Mouse (Mus musculus): ENCODE data around the gene Zfp541. TPM values are rescaled to one million over a fixed set of nuclear protein-coding genes. Genes with fewer than 3 reads are reported as not detected.

Zfp541 gene
- polyA plus RNA-seq, 1 experiment from 2014 or later, result not detected

- H3K27me3 ChIP-seq (replicated peaks; ENCODE audit: control insufficient read depth, insufficient read depth, low read length), result no peaks in the 10 kb centered on the region
- peaks cover 8% of the 10 kb centered on the region for H3K4me1 ChIP-seq (ENCODE audit: control insufficient read depth, insufficient read depth, low read length)
- peak overlapping the region; percentile 14; the same call in 1 of the 2 replicates for H3K27ac ChIP-seq (ENCODE audit: low read depth, low read length)
- H3K4me2 ChIP-seq (ENCODE audit: low read length), result no peak overlapping the region
- WGBS, result 70% methylated on average over 6 of the region's 6 CpGs
- ATAC-seq (peak; percentile 49; the same call in 1 of the 2 replicates), DNase-seq (ENCODE audit: low spot score) (peak; percentile 49)
- H3K9ac ChIP-seq (ENCODE audit: low read length), result no peak overlapping the region
- H3K4me3 ChIP-seq (ENCODE audit: low read depth, low read length), result no peak overlapping the region
- H3K9me3 ChIP-seq (replicated peaks; ENCODE audit: control insufficient read depth, low read length), result no peaks in the 10 kb centered on the region
- peaks cover 32% of the 10 kb centered on the region for H3K36me3 ChIP-seq (ENCODE audit: control insufficient read depth, insufficient read depth, low read length)
Measured at GRCm38 (mm10) chr7:16103760-16104159, 42.1 kb downstream of the Zfp541 start.

- 90% methylated on average over 7 of the region's 7 CpGs for WGBS
- H3K4me2 ChIP-seq (ENCODE audit: low read length), result no peak overlapping the region
- DNase-seq (ENCODE audit: low spot score) (no peak), ATAC-seq (no peak)
- H3K27ac ChIP-seq (ENCODE audit: low read depth, low read length), result no peak overlapping the region
- no peaks in the 10 kb centered on the region for H3K4me1 ChIP-seq (ENCODE audit: control insufficient read depth, insufficient read depth, low read length)
- no peaks in the 10 kb centered on the region for H3K27me3 ChIP-seq (replicated peaks; ENCODE audit: control insufficient read depth, insufficient read depth, low read length)
- H3K9me3 ChIP-seq (replicated peaks; ENCODE audit: control insufficient read depth, low read length), result no peaks in the 10 kb centered on the region
- H3K4me3 ChIP-seq (ENCODE audit: low read depth, low read length), result no peak overlapping the region
- H3K9ac ChIP-seq (ENCODE audit: low read length), result no peak overlapping the region
- peaks cover 42% of the 10 kb centered on the region for H3K36me3 ChIP-seq (ENCODE audit: control insufficient read depth, insufficient read depth, low read length)
Measured at GRCm38 (mm10) chr7:16104611-16105388, 43.2 kb downstream of the Zfp541 start.

GRCm38 (mm10) chr7:16108886-16109542 lies 47.4 kb downstream of the Zfp541 start:
- DNase-seq (ENCODE audit: low spot score) (no peak), ATAC-seq (no peak)
- Histone ChIP-seq H3K4me1 (ENCODE audit: control insufficient read depth, insufficient read depth, low read length) (no peaks in the 10 kb centered on the region), H3K4me2 (ENCODE audit: low read length) (no peak overlapping the region), H3K36me3 (ENCODE audit: control insufficient read depth, insufficient read depth, low read length) (peaks cover 77% of the 10 kb centered on the region), H3K9ac (ENCODE audit: low read length) (no peak overlapping the region), H3K27me3 (replicated peaks; ENCODE audit: control insufficient read depth, insufficient read depth, low read length) (no peaks in the 10 kb centered on the region), H3K9me3 (replicated peaks; ENCODE audit: control insufficient read depth, low read length) (no peaks in the 10 kb centered on the region), H3K4me3 (ENCODE audit: low read depth, low read length) (no peak overlapping the region), H3K27ac (ENCODE audit: low read depth, low read length) (no peak overlapping the region)
- WGBS, result 90% methylated on average over 9 of the region's 9 CpGs

- DNase-seq (ENCODE audit: low spot score), result no peak
- no peak for ATAC-seq
- Histone ChIP-seq H3K9ac (ENCODE audit: low read length) (no peak overlapping the region), H3K9me3 (replicated peaks; ENCODE audit: control insufficient read depth, low read length) (no peaks in the 10 kb centered on the region), H3K4me2 (ENCODE audit: low read length) (no peak overlapping the region), H3K27ac (ENCODE audit: low read depth, low read length) (no peak overlapping the region), H3K36me3 (ENCODE audit: control insufficient read depth, insufficient read depth, low read length) (peaks cover 81% of the 10 kb centered on the region), H3K4me1 (ENCODE audit: control insufficient read depth, insufficient read depth, low read length) (no peaks in the 10 kb centered on the region), H3K27me3 (replicated peaks; ENCODE audit: control insufficient read depth, insufficient read depth, low read length) (no peaks in the 10 kb centered on the region), H3K4me3 (ENCODE audit: low read depth, low read length) (no peak overlapping the region)
- 92% methylated on average over 8 of the region's 8 CpGs for WGBS
Measured at GRCm38 (mm10) chr7:16110158-16110557, 48.5 kb downstream of the Zfp541 start.

GRCm38 (mm10) chr7:16111284-16112090 lies 49.9 kb downstream of the Zfp541 start:
- WGBS, result 92% methylated on average over 7 of the region's 7 CpGs
- H3K4me2 ChIP-seq (ENCODE audit: low read length), result no peak overlapping the region
- ATAC-seq (no peak), DNase-seq (ENCODE audit: low spot score) (no peak)
- no peaks in the 10 kb centered on the region for H3K4me1 ChIP-seq (ENCODE audit: control insufficient read depth, insufficient read depth, low read length)
- no peaks in the 10 kb centered on the region for H3K27me3 ChIP-seq (replicated peaks; ENCODE audit: control insufficient read depth, insufficient read depth, low read length)
- peaks cover 94% of the 10 kb centered on the region for H3K36me3 ChIP-seq (ENCODE audit: control insufficient read depth, insufficient read depth, low read length)
- H3K27ac ChIP-seq (ENCODE audit: low read depth, low read length), result no peak overlapping the region
- H3K9ac ChIP-seq (ENCODE audit: low read length), result no peak overlapping the region
- H3K4me3 ChIP-seq (ENCODE audit: low read depth, low read length), result no peak overlapping the region
- H3K9me3 ChIP-seq (replicated peaks; ENCODE audit: control insufficient read depth, low read length), result no peaks in the 10 kb centered on the region

- Histone ChIP-seq H3K9ac (ENCODE audit: low read length) (no peak overlapping the region), H3K9me3 (replicated peaks; ENCODE audit: control insufficient read depth, low read length) (no peaks in the 10 kb centered on the region), H3K27ac (ENCODE audit: low read depth, low read length) (no peak overlapping the region), H3K36me3 (ENCODE audit: control insufficient read depth, insufficient read depth, low read length) (peaks cover 62% of the 10 kb centered on the region), H3K4me2 (ENCODE audit: low read length) (no peak overlapping the region), H3K27me3 (replicated peaks; ENCODE audit: control insufficient read depth, insufficient read depth, low read length) (no peaks in the 10 kb centered on the region), H3K4me1 (ENCODE audit: control insufficient read depth, insufficient read depth, low read length) (no peaks in the 10 kb centered on the region; the same call in 1 of the 2 replicates), H3K4me3 (ENCODE audit: low read depth, low read length) (no peak overlapping the region)
- ATAC-seq (no peak), DNase-seq (ENCODE audit: low spot score) (no peak)
- 96% methylated on average over 7 of the region's 7 CpGs for WGBS
Measured at GRCm38 (mm10) chr7:16116418-16116817, 54.8 kb downstream of the Zfp541 start.

- H3K27me3 ChIP-seq (replicated peaks; ENCODE audit: control insufficient read depth, insufficient read depth, low read length), result no peaks in the 10 kb centered on the region
- H3K27ac ChIP-seq (ENCODE audit: low read depth, low read length), result no peak overlapping the region
- H3K4me1 ChIP-seq (ENCODE audit: control insufficient read depth, insufficient read depth, low read length), result no peaks in the 10 kb centered on the region; the same call in 1 of the 2 replicates
- H3K9me3 ChIP-seq (replicated peaks; ENCODE audit: control insufficient read depth, low read length), result no peaks in the 10 kb centered on the region
- H3K36me3 ChIP-seq (ENCODE audit: control insufficient read depth, insufficient read depth, low read length), result peaks cover 55% of the 10 kb centered on the region
- no peak overlapping the region for H3K4me3 ChIP-seq (ENCODE audit: low read depth, low read length)
- 83% methylated on average over 3 of the region's 3 CpGs for WGBS
- ATAC-seq (no peak), DNase-seq (ENCODE audit: low spot score) (no peak)
- no peak overlapping the region for H3K4me2 ChIP-seq (ENCODE audit: low read length)
- no peak overlapping the region for H3K9ac ChIP-seq (ENCODE audit: low read length)
Measured at GRCm38 (mm10) chr7:16117100-16117499, 55.5 kb downstream of the Zfp541 start.

- no peaks in the 10 kb centered on the region; the same call in 1 of the 2 replicates for H3K4me1 ChIP-seq (ENCODE audit: control insufficient read depth, insufficient read depth, low read length)
- 1% methylated on average over 33 of the region's 33 CpGs for WGBS
- peaks cover 31% of the 10 kb centered on the region for H3K36me3 ChIP-seq (ENCODE audit: control insufficient read depth, insufficient read depth, low read length)
- peak within 1 kb of the TSS; percentile 52 for H3K4me2 ChIP-seq (ENCODE audit: low read length)
- peak within 1 kb of the TSS; percentile 65 for H3K4me3 ChIP-seq (ENCODE audit: low read depth, low read length)
- DNase-seq (ENCODE audit: low spot score) (peak; percentile 96), ATAC-seq (peak; percentile 92)
- H3K27ac ChIP-seq (ENCODE audit: low read depth, low read length), result peak within 1 kb of the TSS; percentile 85
- H3K27me3 ChIP-seq (replicated peaks; ENCODE audit: control insufficient read depth, insufficient read depth, low read length), result no peaks in the 10 kb centered on the region
- peak within 1 kb of the TSS; percentile 83 for H3K9ac ChIP-seq (ENCODE audit: low read length)
- H3K9me3 ChIP-seq (replicated peaks; ENCODE audit: control insufficient read depth, low read length), result no peaks in the 10 kb centered on the region
Measured at GRCm38 (mm10) chr7:16119569-16120261, 58.1 kb downstream of the Zfp541 start, which contains the start of gene Kptn. Gene Kptn (plus strand): TSS chr7:16119895.
